Mouse (Mus musculus): ENCODE data around the gene Map3k21. TPM values are rescaled to one million over a fixed set of nuclear protein-coding genes. Genes with fewer than 3 reads are reported as not detected.
A peak's percentile ranks its signal among the peaks of the same experiment; 100 is the strongest.

Gene Map3k21
- total RNA-seq, 1 experiment from 2014 or later = 1.3 TPM

DNA sequence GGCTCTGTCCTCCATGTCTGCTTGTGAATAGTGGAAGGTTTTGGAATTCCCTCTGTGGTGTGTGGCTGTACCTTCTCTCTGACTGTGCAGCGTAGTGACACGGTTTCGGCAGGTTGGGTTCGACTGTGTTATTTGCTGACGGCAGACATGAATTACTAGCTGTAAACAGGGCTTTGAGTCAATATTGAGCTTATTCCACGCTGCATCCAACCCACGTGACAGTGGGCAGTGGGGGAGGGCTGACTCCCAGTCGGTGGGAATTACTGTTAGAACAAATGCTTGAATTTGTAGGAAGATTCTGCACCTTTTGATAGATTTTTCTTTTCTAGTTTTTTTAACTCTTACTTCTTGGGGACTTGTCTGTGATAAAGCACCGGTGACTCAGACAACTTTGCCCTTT lies 4.1 kb downstream of the Map3k21 start:
- DNase-seq = peak; percentile 31

DNA sequence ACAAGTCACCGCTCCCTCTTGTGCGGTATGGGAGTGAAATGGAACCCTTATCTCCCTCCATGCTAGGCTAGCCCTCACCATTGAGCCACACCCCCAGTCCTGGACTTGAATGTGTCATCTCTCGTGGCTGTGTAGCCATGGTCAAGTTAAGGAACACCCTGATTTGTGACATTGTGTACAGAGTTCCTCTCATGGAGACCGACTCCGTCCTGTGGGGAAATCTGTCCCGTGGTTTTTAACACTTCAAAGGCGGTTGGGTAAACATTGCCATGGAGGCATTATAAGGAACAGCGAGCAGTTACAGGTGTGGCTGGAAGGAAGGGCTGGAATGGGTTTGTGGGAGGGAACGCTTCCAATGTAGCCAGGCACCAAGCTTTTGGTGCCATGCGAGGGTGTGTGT lies 6.8 kb downstream of the Map3k21 start:
- peak; percentile 29 for DNase-seq

DNA sequence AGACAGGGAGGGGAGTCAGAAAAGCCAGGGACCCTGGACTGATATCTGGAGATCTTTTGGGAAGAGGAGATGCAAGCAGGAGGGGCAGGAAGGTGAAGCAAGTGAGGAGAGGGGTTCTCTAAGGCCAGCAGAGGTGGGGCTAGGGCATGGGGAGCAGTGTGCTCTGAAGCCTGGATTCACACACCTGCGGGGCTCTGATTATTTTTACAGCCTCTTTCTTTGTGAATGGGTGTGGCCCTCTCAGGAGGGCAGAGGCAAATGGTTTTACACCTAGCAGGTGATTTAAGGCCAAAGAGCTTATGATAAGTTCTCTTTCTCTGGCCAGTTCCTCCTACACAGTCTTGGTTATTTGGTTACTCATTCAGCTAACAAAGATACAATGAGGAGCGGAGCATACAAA lies 8.5 kb downstream of the Map3k21 start:
- no peak for DNase-seq

DNA sequence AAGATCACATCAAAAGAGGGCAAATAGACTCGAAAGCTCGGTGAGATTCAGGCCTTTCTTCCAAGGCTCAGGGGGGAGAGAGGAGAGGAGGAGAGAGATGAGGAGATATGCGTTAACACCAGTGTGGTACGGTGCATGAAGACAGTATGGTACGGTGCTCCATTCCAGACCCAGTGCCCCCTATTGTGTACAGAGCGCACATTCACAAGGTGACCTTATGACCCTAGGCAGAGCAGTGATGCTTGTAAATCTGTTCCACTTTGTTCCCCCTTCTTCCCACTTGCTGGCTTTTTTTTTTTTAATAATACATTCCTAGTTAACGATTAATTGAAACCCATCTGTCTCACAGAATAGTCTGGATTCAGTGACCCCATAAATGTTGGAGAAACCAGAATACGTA lies 9.3 kb downstream of the Map3k21 start:
- no peak for DNase-seq

DNA sequence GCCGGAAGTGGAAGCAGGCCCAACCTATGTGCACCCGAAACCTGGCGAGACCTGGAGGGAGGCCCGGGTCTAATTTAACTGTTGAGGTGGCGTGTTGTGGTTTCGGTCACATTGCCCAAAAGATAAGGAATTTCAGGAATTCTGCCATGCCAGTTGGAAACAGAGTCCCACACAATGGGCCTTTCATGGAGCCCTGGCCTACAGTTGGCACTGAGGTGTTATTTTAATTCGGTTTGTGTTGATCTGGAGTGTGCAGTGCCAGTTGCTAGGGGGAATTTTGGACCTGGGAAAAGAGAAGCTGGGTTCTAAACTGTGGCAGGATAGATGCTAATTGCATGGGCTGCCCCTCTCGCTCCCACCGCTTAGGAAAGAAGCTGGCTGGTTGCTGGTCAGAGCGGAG lies 10.0 kb downstream of the Map3k21 start:
- no peak for DNase-seq

DNA sequence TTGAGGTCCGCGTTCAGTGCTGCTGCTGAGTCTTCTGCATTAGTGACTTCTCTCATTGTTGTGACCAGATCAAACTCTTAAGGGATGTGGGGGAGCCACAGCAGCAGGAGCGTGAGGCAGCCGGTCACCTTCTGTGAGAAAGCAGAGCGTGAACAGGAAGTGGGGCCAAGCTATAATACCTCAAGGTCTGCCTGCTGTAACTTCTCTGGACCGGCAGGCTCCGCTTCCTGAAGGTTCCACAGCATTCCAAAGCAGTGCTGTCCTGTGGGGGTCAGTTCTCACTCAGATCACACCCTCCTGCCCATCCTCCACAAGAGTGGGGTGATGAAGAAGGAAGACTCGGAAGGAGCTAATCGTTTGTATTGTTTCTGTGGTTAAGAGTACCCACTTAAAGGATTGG lies 10.5 kb downstream of the Map3k21 start:
- DNase-seq = no peak

DNA sequence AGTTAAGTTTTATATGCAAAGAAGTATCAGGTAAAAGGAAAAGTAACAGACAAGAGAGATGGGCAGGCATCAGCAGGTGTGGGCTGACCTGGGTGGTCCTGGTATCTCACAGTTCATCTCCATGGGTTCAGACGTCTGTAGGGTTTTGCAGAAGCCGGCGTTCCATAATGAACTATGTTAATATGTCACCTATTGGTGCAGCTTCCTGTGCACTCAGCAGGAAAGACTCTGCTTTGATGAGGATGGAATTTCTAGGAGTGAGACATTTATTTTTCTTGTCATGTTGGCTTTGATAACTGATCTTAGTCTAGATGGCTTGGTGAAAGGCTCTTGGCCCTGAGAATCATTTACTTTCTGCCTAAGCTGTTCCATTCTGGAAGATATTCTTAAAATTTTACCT lies 12.1 kb downstream of the Map3k21 start:
- DNase-seq = no peak

DNA sequence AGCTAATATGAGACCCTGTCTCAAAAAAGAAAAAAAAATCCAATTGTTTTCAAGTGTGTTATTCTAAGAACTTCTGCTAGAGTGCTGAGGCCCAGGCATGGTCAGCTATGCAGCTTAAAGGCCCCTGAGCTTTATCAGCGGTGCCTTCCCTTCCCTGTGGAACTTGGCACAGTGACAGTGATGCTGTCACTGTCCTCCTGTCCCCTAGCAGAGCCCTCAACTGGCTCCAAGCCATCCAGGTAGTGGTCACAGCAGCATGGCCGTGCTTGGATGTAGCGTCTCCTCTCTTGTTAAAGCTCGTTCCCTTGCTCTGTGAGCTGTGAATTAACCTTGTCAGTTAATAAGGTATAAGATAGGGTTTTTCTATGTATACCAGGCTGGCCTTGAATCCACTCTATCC lies 16.4 kb downstream of the Map3k21 start:
- DNase-seq = no peak

DNA sequence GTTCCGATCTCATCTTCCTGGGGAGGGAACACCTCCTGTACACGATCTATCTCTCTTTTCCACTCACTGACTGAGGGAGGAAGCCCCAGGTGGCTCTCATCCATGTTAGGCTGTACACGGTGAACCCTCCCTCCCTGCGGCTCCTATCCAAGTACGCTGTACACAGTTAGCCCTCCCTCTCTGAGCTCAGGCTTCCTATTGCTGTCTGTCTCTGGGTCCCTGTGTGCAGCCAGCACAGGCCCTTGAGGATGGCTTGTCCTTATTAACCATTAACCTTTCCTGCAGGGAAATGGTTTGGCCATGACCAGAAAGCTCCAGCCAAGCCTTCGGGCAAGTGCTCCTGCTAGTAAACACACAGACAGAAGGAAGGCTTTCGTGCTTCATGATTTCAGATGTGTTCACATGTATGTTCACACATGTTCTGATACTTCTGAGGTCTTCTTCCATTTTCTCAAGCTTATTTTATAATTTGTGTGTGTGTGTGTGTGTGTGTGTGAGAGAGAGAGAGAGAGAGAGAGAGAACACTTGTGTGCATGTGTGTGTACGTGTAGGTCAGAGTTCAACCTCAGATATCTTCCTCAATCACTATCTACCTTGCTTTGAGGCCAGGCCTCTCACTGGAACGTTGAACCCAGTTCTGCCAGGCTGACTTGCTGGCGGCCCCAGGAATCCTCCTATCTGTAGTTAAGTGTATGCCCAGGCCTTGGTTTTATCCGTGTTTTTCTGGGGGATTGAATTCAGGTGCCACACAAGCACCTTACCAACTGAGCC lies 20.2 kb downstream of the Map3k21 start:
- DNase-seq = no peak

DNA sequence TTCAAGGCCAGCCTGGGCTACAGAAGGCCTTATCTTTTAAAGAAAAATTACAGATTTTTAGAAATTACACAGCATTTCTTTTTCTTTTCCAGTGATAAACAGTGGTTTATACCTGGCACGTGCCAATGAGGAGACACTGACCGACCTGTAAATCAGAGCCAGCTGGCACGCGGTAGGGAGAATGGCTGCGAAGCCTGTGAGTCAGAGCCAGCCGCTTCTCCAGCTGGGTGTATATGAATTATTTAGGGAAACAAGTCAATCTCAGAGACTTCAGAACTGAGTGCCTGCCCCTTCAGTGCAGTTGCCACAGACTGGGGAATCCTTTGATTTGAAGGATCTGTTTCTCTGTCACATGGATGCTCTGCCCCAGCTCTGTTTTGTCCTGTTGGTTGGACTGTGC lies 21.6 kb downstream of the Map3k21 start:
- no peak for DNase-seq

DNA sequence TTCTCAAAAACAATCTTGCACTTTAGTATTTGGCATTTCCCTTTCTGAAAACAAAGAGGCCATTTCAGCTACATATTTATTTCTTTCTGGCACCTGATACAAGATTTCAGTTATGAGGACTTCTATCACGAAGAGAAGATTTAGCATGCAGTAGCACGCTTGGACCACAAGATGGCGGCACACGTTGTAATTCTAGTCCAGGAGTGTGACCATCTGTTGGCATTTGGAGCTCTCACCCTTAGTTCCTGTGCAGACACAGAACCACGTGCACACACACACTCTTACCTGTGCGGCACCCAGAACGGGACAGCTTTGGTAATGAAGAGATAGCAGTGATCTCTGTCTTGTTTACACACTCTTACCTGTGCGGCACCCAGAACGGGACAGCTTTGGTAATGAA lies 25.4 kb downstream of the Map3k21 start:
- peak; percentile 71 for DNase-seq

DNA sequence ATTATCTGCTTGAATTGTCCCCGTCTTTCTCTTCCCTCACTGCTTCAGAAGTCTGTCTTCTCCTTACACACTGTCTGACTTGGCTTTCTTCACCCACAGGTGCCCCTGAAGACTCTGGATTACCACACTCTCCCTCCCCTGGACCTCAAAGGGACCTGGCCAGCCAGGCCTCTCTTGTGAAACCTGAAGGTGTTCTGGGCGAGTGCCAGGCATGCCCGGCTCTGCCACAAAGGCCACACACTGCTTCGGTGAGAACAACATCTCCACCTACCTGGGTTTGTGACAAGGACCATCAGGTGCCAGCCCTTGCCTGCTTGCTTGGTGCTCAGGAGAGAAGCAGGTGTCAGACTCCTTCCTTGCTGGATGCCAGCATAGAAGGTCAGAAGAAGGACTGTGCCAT lies 34.3 kb downstream of the Map3k21 start:
- DNase-seq = no peak

DNA sequence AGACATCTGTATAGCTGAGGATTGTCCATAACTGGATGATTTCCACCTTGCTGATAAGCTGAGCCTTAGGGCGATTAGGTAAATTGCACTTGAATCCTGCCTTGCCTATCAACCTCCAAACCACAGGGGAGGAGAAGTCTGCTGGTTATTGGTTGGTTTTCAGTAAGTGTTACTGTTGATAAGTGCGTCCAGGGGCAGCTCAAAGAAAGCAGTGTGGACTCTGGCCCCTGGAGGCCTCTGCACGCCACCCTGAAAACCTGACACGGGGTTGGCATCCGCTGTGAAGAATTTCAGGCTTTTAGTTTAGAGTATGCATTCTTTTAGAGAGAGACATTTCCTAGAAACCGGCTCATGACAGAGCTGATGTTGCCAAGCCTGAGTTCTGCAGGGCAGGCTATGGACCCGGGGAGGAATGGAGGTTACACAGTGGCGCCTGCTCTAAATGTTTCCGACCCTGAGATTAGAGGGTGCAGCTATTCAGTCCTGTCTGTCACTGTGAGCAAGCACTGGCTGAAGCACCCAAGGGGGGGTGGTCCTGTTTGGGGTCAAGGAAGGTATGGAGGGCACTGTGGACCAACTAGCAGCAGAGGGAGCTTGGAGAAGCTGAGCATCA lies 38.6 kb downstream of the Map3k21 start:
- no peak for DNase-seq

DNA sequence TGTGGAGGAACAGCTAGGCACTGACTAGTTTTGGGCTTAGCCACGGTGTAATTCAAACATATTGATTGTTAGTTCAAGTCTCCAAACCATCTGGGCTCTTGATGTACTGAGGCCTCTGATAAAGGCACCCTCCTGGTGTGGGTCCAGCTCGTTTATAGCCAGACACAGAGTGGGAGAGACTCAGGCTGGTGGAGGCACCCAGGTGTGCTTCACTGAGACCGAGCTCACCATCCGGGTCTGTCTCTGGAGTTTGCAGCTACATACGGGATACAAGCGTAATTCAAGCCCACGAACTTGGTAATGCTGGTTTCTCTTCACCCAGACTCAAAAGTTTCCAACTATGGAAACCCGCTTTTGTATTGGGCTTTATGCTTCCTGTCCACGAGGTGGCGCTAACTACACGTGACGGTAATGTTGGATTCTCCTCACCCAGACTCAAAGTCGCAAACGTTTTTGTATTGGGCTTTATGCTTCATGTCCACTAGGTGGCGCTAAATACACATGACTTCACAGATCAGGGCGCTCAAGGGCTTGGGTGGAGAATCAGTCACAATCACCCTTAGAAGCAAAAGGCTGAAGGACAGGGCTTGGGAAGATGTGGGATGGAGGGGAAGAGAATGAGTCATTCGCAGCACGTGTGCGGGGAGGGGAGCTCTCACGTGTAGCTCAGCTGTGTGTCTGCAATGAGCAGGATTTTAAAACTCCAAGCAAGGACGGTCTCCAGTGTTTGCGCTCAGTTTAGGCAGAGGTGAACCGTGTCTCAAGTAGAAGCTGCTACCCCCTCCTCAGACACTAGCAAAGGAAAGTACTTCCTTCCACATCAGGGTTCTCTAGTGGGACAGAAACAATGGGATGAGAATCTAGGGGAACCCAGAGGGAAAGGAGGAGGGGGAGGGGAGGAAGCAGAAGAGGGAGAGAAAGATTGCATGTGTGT lies 40.0 kb downstream of the Map3k21 start:
- DNase-seq = peak; percentile 89

DNA sequence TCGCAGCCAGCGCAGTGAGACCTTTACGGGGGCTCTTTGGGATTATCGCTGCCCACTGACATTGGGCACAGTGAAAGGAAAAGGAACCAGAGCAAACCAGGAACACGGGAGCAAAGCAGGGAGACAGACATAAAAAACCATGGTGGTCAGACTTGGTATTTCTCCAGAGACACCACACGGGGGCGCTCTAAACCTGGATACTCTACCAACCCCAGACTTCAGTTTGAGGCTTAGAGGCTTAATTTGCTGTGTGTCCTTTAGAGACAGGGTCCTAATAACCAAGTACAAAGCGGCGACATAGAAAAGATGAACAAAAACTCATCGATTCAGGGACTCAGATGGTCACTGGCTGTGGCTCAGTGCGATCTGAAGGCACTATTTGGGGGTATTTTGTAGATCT lies 45.4 kb downstream of the Map3k21 start:
- peak; percentile 76 for DNase-seq

DNA sequence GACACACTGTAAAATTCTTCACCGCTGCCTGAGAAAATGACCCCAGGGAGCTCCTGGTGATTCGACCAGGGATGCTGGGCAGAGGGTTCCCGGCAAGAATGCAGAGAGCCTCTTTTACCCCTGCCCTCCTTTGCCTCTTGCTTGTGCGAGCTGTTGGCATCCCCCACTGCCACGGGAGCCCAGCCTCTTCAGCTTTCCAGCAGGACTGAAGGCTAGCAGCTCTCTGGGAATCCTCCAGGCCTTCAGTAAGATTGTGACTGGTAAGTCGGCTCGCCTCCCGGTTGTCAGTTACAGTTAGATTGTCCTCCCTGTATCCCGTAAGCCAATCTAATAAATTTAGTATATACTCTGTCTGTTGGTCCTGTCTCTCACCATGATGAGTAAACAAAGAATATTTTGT lies 46.5 kb downstream of the Map3k21 start:
- no peak for DNase-seq

DNA sequence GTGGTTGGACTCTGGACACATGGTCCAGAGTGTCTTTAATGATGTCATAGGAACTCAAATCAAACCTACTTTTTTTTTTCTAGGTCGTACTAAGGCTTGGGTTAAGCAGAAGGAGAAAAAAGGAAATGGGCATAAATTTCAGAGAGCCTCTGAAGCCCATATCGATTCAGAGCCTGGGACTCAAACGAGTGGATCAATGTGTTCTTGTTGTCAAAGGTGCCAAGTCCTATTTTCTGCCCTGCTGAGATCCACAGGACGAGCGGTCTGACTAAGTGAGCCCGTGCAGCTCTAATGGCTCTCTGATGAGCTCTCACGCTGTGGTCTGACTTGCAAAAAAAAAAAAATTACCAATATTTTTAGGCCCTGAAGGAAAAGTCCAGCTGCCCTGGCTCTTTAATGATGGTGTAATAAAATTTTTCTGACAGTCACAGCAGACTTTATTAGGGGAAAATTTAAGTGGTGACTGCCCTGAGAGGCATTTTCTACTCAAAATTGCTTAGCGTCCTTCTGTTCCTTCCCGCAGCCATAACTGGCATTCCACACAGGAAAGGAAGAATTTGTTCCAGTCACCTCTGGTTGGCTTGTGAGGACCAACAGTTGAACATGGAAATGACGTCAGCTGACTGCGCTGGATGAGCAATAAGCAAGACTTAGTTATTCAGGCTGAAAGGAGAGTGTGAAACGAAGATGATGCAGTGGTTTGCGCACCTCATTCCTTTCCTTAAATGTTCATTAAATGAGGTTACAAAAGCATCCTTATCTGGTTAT lies 47.2 kb downstream of the Map3k21 start:
- DNase-seq = no peak

DNA sequence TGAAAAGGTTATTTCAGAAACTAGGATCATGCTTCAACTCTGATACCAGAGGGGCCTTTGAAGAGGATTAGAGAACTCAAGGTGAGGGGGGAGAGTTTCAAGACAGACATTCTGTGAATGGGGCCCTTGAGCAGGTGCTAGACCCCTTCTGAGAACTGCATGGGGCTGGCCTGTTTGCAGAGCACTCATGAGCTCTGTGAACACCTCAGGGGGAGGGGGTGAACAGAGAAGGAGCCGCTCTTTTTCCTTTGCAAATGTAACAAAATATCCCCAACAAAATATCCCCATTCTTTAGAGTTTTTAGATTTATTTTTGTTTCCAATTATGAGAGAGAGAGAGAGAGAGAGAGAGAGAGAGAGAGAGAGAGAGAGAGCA lies 47.7 kb downstream of the Map3k21 start:
- no peak for DNase-seq

DNA sequence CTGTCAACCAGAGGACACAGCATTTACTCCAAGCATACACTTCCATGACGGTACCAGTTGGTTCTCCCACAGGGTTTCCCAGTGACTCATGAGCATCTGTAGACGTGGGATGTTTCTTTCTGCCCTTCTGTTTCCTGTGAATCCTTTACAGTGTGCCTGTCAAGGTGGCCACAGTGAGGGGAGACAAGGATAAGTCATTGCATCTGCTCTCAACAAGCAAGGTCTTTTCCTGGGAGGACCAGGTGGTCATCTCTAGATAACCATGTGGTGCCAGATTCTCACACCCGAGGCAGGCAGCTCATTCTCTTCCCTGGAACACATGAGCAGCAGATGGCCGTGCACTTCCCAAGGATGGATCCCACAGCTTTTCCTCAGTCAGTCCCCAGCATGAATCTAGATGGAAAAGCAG lies 49.1 kb downstream of the Map3k21 start:
- no peak for DNase-seq

DNA sequence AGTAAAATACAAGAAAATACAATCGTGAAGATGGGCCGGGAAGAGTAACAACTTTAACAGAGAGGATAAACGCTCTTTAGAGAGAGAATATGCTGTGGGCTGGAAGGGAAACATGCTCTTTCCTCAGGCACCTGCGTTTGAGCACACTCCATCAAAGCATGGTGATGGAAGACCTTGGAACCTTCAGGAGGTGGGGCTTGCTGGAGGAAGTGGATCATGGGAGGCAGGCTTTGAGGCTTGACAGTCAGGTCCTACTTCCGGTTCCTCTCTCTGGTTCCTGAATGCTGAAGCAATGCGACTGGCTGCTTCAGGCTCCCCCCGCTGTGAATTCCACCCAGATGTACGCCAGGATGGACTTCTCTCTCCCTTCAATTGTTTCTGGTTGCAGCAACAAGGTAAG lies 49.8 kb downstream of the Map3k21 start:
- DNase-seq = no peak

DNA sequence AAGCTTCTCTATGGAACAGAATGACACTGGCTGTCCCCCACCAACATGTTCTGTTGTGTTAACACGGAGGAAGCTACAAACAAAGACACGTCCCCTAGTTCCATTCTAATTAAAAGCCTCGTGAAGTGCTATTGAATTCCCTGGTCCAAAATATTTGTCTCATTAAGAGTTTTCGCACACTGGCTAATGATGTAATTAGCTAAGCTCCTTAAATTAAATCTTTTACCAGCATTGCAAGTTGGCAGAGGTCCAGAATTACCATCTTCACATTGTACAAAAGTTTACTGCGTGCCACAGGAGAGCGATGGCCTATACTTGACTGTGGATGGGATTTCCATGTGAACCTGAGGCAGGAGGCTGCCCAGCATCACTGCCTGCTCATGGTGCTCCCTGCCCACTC lies 51.5 kb downstream of the Map3k21 start:
- no peak for DNase-seq

DNA sequence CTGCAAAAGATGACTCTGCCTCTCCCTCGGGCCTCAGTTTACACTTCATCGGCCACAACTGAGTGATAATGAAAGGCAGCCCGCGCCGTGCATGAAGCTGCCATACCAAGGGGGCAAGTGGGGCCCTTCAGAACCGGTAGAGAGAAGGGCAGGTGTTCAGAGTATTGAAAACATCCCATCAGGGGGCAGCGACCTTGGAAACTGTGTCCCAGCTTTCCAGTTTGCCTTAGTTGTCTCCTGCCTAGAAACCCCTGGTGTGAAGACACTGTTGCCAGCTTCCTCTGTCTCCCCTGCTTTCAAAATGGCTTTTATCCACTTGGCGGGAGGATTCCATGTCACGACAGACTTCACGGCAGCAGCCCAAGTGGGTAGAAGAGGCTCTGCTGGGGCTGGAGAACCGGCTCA lies 53.6 kb downstream of the Map3k21 start:
- no peak for DNase-seq
